In genomic region chr12:24614452-24615075, GRCm38 (mm10) we compare ENCODE assay signal across 9 mouse cellular contexts.
"Had no signal": no experiment of that assay in that cellular context is flagged by ENCODE, and none has a peak within 500 bp of the region (broad histone marks: within the 10 kb centered on the region; RNA-seq: fewer than 3 reads in every experiment).

No protein-coding gene starts in this region.

- H3K4me3 ChIP-seq: left cerebral cortex, adult 2 months; limb, embryonic 10.5 days; neural tube, embryonic 12.5 days had no signal

- H3K27me3 ChIP-seq: neural tube, embryonic 12.5 days had no signal

- H3K27ac ChIP-seq: hindbrain, embryonic 14.5 days; left cerebral cortex, adult 2 months; limb, embryonic 10.5 days; liver, embryonic 14.5 days; neural tube, embryonic 12.5 days had no signal

- H3K4me2 ChIP-seq: hindbrain, embryonic 14.5 days; neural tube, embryonic 12.5 days had no signal

- H3K9me3 ChIP-seq: limb, embryonic 10.5 days; neural tube, embryonic 12.5 days had no signal

- H3K4me1 ChIP-seq: limb, embryonic 10.5 days; neural tube, embryonic 12.5 days had no signal

- H3K9ac ChIP-seq: hindbrain, embryonic 14.5 days; liver, embryonic 14.5 days; neural tube, embryonic 12.5 days had no signal

- H3K36me3 ChIP-seq: limb, embryonic 10.5 days; neural tube, embryonic 12.5 days had no signal

- DNase-seq: lung, postnatal 10 days; midbrain, embryonic 14.5 days; thymus, adult 2 months; thymus, postnatal 25 days had no signal
